Mouse (Mus musculus) bone marrow, adult 2 months (tissue): ENCODE results near the gene Slc44a4.

Experiments
- CTCF ChIP-seq: fragments of 200-500 bp; IDR thresholded peaks from 2 replicates; pipeline ENCODE4 v1.5.1; 2011; ENCODE audit warnings: low read length, control low read depth; ENCODE audit not compliant: control insufficient read depth, insufficient read depth
- POLR2A ChIP-seq: fragments of 200-500 bp; IDR thresholded peaks from 2 replicates; pipeline ENCODE4 v1.6.1; 2011; ENCODE audit warnings: low read depth, mild to moderate bottlenecking, control low read depth, low read length, borderline replicate concordance; ENCODE audit not compliant: control insufficient read depth

DNA sequence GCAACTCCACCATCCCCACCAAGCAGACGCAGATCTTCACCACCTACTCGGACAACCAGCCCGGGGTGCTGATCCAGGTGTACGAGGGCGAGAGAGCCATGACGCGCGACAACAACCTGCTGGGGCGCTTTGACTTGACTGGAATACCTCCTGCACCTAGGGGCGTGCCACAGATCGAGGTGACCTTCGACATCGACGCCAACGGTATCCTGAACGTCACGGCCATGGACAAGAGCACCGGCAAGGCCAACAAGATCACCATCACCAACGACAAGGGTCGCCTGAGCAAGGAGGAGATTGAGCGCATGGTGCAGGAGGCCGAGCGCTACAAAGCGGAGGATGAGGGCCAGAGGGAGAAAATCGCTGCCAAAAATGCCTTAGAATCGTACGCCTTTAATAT, 64.0 kb downstream of the Slc44a4 start:
- no peak for TF ChIP-seq CTCF
- TF ChIP-seq POLR2A: no peak
